Mouse (Mus musculus) kidney, postnatal 0 days (tissue): ENCODE measurements around the gene Arid5b. TPM values are rescaled to one million over a fixed set of nuclear protein-coding genes. Genes with fewer than 3 reads are reported as not detected.

Source experiments
- ATAC-seq: fragments of 200-750 bp; cut with Nextera tagmentation; replicated peaks from 2 replicates; pipeline ENCODE4 v1.8.0; 2017; ENCODE audit warnings: low read depth, moderate number of reproducible peaks, moderate TSS enrichment, moderate library complexity; ENCODE audit not compliant: low FRiP score
- DNase-seq: peaks from one replicate; pipeline ENCODE4 v3.0.0-alpha.2; 2016; ENCODE audit warnings: low spot score
- H3K27ac ChIP-seq: fragments of 300-500 bp; sonication (generic); 2 replicates; pipeline ENCODE4 v1.5.1; 2014; ENCODE audit warnings: mild to moderate bottlenecking
- H3K27me3 ChIP-seq: fragments of 300-500 bp; sonication (generic); 2 replicates; pipeline ENCODE4 v1.6.1; 2014; ENCODE audit warnings: low read length, mixed read lengths; ENCODE audit not compliant: insufficient read depth
- H3K36me3 ChIP-seq: fragments of 300-500 bp; sonication (generic); 2 replicates; pipeline ENCODE4 v1.6.1; 2014; ENCODE audit warnings: low read length, mixed read lengths; ENCODE audit not compliant: insufficient read depth
- H3K4me1 ChIP-seq: fragments of 300-500 bp; sonication (generic); replicated peaks from 2 replicates; pipeline ENCODE4 v1.6.1; 2014; ENCODE audit warnings: antibody characterized with exemption, low read length, mixed read lengths; ENCODE audit not compliant: insufficient read depth
- H3K4me2 ChIP-seq: fragments of 300-500 bp; sonication (generic); 2 replicates; pipeline ENCODE4 v1.6.1; 2014; ENCODE audit warnings: mild to moderate bottlenecking, low read length, moderate library complexity, mixed read lengths
- H3K4me3 ChIP-seq: fragments of 300-500 bp; sonication (generic); replicated peaks from 2 replicates; pipeline ENCODE4 v1.5.1; 2014; ENCODE audit warnings: low read depth, low read length
- H3K9ac ChIP-seq: fragments of 300-500 bp; sonication (generic); 2 replicates; pipeline ENCODE4 v1.6.1; 2014; ENCODE audit warnings: low read depth, low read length
- H3K9me3 ChIP-seq: fragments of 300-500 bp; sonication (generic); replicated peaks from 2 replicates; pipeline ENCODE4 v1.6.1; 2016; ENCODE audit warnings: low read length, inconsistent platforms, mixed read lengths
- CTCF ChIP-seq: IDR thresholded peaks from 2 replicates; pipeline ENCODE4 v1.5.1; 2016; ENCODE audit warnings: antibody characterized with exemption, low read depth, mild to moderate bottlenecking, moderate library complexity
- WGBS: fragments of 180-500 bp; shearing (Covaris S2); extraction: QIAGEN DNeasy Blood & Tissue Kit; methylation state at CpG from one replicate; pipeline ENCODE4 v1.1.7; 2014; 5-methylcytosine and 5-hydroxymethylcytosine counted together
- polyA plus RNA-seq: library from polyadenylated mRNA; unstranded; fragments of >200 nt; fragmentation: Nextera tagmentation; extraction: Ambion mirVana; gene quantifications from 2 replicates; pipeline ENCODE4 v1.2.1, GENCODE M21; 2015

The Arid5b gene
- polyA plus RNA-seq, 1 experiment from 2014 or later, result 30.3 TPM

DNA sequence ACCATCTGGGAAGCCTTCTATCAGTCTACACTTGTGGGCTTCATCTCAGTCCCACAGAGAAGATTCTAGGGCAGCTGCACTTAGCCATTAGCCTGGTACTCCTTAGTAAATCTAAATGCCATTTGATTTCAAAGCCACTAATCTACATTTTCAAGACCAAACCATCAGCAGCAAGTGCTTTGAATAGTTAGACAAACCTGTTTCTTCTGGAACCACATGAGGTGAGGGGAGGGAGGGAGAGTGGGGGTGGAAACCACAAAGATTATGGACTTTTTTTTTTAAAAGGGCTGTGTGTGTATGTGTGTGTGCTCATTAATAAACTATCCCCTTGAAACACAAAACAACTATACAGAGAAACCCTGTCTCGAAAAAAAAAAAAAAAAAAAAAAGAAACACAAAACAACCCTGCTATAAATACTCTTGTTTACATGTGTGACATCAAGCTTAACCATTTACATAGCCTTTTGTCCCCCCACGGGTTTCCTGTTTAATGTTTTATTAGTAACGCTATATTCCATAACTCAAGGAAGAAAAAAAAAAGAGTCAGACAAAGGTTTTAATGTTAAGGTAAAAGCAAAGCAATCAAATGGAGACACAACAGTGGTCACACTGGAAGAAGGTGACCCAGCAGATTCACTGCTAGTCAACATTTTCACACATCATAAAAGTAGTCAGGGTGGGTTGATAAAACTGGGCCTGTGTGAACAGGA lies 38.3 kb downstream of the Arid5b start:
- Histone ChIP-seq H3K4me2 (no peak overlapping the region), H3K36me3 (peaks cover 13% of the 10 kb centered on the region; the same call in 1 of the 2 replicates), H3K9me3 (no peaks in the 10 kb centered on the region), H3K9ac (no peak overlapping the region; the same call in 1 of the 2 replicates), H3K4me1 (peaks cover 15% of the 10 kb centered on the region; the same call in 1 of the 2 replicates), H3K4me3 (no peak overlapping the region), H3K27me3 (no peaks in the 10 kb centered on the region), H3K27ac (peak overlapping the region; percentile 77)
- ATAC-seq (0 out of 2 replicates have a peak, but pooled peaks have one; percentile 33), DNase-seq (no peak)
- 15% methylated on average over 3 of the region's 3 CpGs for WGBS
- no peak for TF ChIP-seq CTCF

DNA sequence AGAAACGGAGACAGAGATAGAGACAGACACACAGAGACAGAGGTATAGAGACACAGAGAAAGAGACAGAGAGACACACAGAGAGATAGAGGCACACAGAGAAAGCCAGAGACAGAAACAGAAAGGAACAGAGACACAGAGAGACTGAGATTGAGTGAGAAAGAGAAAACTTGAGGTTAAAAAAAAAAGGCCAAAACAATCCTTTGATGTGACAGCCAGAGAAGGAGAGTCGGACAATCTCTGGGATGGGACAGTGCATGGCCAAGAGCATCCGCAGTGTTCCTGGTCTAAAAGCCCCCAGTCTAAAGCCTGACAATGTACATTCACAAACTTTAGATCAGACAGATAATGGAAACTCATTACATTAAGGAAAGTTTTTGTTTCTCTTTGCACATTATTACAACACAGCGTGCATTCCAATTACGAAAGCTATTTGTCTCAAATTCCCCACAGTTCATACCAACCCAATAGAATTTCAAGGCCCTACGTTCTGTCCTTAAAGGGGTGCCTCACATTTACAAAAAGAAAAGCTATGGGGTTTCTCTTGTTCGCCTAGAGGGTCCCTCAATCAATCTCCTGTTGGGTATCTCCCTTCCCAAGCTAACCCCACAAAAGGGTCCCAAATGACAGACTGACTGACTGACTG lies 39.0 kb downstream of the Arid5b start:
- Histone ChIP-seq H3K36me3 (peaks cover 13% of the 10 kb centered on the region; the same call in 1 of the 2 replicates), H3K4me2 (peak overlapping the region; percentile 10; the same call in 1 of the 2 replicates), H3K4me1 (peaks cover 15% of the 10 kb centered on the region; the same call in 1 of the 2 replicates), H3K4me3 (no peak overlapping the region), H3K9me3 (no peaks in the 10 kb centered on the region), H3K9ac (no peak overlapping the region; the same call in 1 of the 2 replicates), H3K27ac (peak overlapping the region; percentile 77), H3K27me3 (no peaks in the 10 kb centered on the region)
- DNase-seq, result no peak
- 73% methylated on average over 7 of the region's 7 CpGs for WGBS
- no peak for TF ChIP-seq CTCF
- no peak for ATAC-seq

DNA sequence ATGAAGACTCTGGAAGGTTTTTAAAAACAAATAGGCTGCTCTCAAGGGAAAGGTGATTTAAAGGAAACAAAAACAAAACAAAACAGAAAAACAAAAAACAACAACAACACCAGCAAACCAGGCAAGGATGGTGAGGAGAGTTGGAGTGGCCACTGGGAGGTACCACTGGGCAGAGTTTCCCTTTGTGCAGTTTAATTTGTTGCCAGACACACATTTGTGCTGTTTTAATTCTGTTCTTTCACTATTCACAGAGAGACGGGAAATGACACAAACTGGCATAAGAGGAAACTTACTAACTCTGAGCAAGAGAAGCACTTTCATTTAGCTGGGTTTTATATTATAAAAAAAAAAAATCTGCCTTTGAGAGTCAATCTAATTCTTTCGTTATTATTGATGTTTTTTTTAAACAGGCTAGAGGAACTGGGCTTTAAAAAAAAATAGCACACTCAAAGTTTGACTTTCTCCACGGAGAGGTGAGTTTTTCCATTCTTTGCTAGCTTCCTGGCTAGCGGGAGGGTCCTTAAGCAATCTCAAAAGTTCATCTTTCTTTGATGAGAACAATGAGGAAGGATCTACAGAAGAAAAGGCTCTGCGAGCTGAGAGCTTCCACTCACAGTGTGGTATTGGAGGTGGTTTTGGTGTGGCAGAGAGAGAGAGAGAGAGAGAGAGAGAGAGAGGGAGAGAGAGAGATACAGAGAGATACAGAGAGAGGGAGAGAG lies 39.7 kb downstream of the Arid5b start:
- DNase-seq (no peak), ATAC-seq (no peak)
- Histone ChIP-seq H3K9me3 (no peaks in the 10 kb centered on the region), H3K4me3 (no peak overlapping the region), H3K9ac (no peak overlapping the region), H3K27me3 (no peaks in the 10 kb centered on the region), H3K36me3 (peaks cover 19% of the 10 kb centered on the region; the same call in 1 of the 2 replicates), H3K4me1 (peaks cover 15% of the 10 kb centered on the region; the same call in 1 of the 2 replicates), H3K4me2 (peak overlapping the region; percentile 10; the same call in 1 of the 2 replicates), H3K27ac (peak overlapping the region; percentile 77)
- TF ChIP-seq CTCF, result peak; percentile 61
- WGBS, result 46% methylated on average over 5 of the region's 5 CpGs

DNA sequence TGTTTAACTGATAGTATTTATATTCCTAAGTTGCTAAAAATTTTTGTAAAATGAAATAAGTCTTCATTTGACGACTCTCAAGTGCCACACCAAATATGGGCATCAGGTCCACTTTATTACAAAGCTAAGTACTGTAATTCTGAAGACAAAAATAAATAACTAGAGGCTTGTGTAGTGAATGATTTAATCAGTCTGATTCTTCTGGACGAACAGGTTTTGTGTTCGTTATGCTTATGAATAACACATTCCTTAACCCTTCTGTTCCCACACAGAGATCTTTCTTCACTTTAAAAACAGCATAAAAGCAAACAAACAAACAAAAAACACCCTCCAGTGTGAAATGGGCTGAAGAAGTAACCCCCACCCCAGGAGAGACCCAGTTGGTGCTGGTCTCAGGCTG lies 40.4 kb downstream of the Arid5b start:
- Histone ChIP-seq H3K4me3 (no peak overlapping the region), H3K27me3 (no peaks in the 10 kb centered on the region), H3K9ac (no peak overlapping the region), H3K4me2 (no peak overlapping the region), H3K4me1 (peaks cover 15% of the 10 kb centered on the region; the same call in 1 of the 2 replicates), H3K36me3 (peaks cover 24% of the 10 kb centered on the region; the same call in 1 of the 2 replicates), H3K9me3 (no peaks in the 10 kb centered on the region), H3K27ac (peak overlapping the region; percentile 77)
- TF ChIP-seq CTCF, result no peak
- 35% methylated on average over 3 of the region's 3 CpGs for WGBS
- ATAC-seq, result no peak
- DNase-seq, result no peak

DNA sequence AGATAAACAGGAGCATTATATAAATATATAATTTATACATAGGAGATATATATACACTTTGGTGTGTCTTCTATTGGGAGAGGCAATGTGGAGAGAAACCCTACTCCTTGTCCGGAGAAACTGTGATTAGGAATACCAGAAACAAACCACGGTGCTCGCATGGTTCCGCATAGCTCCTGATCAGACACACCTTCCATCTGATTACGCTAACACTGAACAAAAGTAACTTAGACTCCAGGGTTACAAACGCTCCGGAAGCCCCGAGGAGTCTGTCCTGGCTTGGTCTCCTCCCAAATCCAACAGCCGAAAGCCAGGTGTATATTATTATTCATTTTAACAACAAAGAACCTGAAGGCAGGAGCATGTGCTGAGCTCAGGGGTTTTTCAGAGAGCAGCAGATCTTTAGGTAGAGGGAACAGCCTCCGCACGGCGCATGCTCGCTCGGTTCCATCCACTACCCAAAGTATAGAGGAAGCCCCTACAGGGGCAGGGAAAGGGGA lies 41.5 kb downstream of the Arid5b start:
- no peak for ATAC-seq

More for the DNA sequence above, 41.5 kb downstream of the Arid5b start:
- no peak for DNase-seq
- no peak overlapping the region for H3K4me3 ChIP-seq
- no peak overlapping the region for H3K27ac ChIP-seq
- no peak overlapping the region for H3K4me2 ChIP-seq
- H3K27me3 ChIP-seq, result no peaks in the 10 kb centered on the region
- H3K9ac ChIP-seq, result no peak overlapping the region
- no peak for TF ChIP-seq CTCF
- peaks cover 14% of the 10 kb centered on the region; the same call in 1 of the 2 replicates for H3K36me3 ChIP-seq
- H3K9me3 ChIP-seq, result no peaks in the 10 kb centered on the region
- WGBS, result 68% methylated on average over 14 of the region's 14 CpGs
- H3K4me1 ChIP-seq, result peaks cover 15% of the 10 kb centered on the region; the same call in 1 of the 2 replicates
